Mouse (Mus musculus) c-Kit-positive CD71-positive TER-119-positive erythroid progenitor cells, embryonic 14.5 days (primary cell): ENCODE measurements around the gene Gabarap.

Experiments
- DNase-seq: peaks from one replicate; pipeline ENCODE4 v3.0.0-alpha.2; 2013; ENCODE audit warnings: low spot score

Gabarap gene

DNA sequence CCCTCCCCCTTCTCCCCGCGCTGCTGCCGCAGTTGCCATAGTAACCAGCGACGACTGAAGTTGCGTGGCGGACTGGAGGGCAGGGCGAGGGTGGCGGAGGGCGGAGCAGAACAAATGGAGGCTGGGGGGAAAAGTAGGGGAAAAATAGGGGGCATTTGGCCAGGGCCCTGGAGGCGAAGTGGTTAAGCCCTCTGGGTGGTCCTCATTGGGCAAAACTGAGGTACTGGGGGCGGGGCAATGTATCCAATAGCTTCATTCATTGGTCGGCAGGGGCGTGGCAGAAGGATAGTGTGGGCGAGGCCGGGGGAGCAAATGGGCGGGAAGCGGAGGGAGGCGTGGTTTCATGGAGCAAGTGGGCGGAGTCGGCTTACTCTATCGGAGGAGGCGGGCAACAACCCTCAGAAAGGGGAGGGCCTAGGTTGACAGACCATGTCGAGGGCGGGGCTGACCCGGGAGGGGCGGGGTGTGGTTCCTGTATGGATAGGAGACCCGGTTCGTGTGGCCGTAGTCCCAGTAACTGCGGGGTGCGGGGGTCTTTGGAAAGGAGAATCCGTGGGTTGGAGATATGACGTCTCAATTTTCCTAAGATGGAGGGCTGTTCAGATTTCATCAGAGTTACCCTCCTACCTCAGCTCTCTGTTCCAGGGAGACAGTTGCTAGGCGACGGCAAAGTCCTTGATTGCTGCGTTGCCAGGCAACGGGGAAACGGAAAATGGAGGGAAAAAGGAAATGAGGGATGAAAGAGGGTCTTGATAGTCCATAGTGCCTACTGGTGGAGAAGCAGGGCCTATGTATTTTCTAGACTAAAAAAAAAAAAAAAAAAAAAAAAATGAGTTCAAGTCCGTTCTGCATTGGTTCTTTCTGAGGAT, 30.6 kb downstream of the Gabarap start:
- DNase-seq = peak; percentile 98

DNA sequence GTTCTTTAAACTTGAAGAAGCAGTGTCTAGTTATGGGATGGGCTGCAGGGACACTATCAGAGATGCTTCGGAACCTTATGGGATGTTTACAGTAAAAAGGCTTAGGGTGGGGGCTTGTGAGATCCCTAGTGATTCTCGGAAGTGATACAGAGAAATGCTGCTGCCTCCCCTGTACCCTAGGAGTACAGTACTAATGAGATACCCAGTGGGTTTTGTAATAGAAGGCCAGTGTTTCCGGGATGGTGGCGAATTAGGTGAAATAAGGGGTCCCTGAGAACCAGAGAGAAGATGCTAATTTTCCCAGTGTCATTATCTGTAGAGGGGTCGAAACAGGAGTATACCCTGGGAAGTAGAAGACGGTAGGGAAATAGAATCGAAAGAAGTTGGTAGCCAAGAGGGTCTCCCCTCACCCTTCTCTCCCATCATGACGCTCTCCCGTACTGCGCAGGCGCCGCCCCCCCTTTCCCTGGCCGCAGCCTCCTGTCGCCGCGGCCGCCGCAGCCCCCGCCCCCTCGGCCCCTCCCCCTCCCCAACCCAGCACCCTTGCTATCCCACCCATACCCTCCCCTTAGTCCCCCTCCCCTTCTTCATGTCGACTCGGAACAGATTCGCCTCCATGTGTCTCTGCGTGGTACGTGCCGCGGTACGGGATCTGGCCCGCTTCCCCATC, 32.7 kb downstream of the Gabarap start:
- DNase-seq = no peak

DNA sequence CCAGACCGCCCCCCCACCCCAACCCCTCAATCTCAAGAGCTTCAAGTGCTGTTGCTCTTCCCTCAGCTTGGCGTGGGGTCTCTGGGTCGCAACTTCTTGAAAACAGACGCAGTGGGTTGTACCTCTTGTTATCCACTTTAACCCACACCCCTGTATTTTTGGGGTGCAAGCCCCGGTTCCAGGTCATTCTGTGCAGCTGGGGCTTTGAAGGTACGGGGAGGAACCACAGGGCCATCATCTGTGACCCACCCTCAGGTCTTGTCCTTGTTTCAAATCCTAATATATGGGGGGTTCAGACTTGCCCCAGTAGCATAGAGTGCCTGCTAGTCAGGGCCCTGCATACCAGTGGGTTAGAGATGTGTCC, 33.2 kb downstream of the Gabarap start:
- no peak for DNase-seq

DNA sequence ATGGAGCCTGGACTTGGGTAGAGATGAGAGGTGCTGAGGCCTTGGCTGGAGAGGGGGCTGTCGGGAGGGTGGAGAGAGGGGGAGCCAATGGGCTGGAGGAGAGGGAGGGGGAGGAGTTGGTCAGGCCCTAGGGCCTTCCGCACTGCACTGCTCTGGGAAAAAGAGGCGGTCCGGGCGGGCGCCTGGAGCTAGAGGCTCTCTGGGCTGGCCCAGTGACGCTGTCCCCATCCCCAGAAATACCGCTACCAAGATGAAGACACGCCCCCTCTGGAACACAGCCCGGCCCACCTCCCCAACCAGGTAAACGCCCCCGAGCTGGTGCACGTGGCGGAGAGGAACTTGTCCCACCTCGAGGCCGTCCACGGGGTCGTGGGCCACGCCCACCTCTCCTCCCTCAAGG, 35.7 kb downstream of the Gabarap start:
- no peak for DNase-seq

DNA sequence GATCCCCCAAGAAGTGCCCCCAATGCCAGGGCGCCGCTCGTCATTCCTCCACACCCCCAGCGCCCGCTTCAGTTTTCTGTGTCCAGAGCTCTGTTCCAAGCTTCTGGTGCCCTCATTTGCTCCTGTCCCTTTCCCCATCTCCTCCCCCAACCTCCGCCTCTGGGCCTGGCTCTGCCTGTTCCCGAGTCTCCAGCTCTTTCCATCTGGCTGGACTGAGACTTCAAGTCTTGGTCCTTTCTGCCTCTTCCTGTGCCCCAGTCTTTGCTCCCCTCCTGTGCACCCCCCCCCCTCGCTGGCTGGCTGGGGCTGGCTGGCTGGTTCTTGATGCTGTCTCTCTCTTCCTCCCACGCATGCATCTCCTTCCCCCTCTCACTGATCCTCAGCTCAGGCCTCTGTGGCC, 36.5 kb downstream of the Gabarap start:
- DNase-seq = no peak

DNA sequence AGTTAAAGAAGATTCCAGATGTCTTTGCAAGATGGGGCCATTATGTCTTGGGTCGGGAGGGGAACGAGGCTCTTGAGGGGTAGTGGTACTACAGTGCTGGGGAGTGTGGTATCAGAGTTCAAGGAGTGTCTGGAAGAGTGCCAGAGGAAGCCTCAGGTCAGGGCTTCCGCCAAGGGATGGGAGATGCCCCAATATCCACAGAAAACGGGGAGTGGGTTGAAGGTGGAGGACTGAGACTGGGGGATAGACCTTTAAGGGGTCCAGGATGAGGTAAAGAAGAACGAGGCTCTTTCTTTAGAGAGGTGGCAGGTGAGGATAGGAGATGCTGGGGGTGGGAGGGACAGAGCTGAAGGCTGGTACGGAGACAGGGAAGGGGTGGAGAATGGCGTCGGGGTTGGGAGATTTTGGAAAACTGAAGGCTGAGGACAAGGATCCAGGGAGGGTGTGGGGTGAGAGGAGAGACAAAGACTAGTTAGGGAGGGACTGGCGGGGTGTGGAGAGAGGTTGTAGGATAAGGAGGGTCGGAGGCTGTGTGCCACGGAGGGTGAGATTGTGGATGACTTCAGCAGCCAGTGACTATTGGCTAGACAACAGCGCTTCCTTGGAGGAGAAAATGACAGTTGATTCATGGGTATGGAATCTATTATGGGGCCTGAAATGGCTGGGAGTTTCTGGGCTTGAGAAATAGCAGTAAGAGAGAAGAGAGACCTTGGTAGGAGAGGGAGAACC, 37.6 kb downstream of the Gabarap start:
- DNase-seq = no peak

DNA sequence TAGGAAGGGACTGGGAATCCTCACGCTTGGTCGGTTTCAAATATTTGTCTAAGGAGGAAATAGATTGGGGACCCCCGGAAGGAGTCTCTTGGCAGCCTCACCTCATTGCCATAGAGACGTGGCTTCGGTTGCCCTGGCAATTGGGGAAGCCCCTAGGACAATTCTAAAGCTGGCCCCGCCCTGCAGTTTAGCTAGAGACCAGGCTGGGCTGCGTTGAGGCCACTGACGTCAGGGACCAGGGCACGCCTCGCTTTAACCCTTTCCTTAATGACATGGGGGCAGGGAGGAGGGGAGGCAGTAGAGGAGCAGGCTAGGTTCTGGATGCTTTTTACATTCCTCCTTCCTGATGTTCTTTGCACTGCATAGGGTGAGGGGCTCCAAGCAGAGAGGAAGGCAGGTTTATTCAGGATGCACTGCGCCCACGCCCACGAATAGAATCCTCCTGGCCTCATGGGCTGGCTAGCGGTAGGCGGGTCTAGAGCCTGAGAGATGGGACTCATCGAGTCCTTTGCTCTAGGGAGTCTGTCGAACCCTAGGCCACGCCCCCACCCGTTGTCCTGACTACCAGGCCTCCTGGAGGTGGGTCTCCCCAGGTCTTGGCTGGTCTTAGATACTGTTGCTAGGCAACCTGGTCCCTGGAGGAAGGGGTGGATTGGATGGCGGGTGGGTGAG, 38.3 kb downstream of the Gabarap start:
- DNase-seq = no peak

DNA sequence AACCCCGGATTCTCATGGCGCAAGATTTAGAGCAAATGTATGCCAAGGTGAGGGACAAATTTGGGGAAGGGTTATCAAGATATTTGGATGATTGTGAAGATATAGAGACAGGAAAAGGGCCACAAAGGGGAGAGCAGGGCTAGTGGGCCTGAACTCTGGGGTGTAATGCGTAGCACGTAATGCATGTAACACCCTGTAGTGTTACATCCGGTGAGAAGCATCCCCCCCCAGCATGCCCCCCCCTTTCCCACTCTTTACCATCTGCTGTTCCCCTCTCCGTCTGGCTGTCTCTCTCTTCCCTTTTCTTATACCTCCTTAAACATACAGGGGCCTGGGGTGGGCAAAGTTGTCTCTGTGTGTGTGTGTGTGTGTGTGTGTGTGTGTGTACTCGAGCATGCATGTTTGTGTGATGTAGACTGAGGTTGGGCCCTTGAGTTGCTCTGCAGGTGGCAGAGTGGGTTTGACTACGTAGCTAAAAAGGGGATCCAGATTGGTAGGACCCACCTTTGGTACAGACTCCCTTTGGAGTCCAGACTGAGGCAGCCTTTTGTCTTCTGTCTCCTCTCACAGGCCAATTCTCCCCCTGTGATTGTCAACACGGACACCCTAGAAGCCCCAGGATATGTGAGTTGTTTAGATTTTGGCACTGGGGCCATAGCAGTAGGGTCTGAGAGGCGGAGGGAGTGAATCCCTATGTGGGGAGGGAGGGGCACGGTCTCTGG, 39.0 kb downstream of the Gabarap start:
- DNase-seq = no peak

DNA sequence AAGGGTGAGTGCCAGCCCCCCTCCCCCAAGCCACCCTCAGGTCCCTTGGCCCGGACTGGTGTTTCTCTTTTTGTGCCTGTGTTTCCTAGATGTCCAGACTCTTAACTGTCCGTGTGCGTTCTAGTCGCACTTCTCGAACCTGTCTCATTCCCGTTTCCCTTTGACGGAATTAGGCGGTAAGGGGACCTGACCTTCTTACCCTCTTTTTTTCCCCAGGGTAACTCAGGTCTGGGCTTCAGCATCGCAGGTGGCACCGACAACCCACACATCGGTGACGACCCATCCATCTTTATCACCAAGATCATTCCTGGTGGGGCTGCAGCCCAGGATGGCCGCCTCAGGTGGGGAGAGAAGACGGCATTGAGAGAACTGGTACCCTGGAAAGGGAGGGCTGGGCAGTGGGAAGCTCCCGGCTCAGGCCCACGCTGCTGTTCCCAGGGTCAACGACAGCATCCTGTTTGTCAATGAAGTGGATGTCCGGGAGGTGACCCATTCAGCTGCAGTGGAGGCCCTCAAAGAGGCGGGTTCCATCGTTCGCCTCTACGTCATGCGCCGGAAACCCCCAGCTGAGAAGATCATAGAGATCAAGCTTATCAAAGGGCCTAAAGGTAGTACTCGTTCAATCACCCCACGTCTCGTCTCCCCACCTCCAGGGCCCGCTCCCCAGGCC, 39.8 kb downstream of the Gabarap start:
- no peak for DNase-seq

DNA sequence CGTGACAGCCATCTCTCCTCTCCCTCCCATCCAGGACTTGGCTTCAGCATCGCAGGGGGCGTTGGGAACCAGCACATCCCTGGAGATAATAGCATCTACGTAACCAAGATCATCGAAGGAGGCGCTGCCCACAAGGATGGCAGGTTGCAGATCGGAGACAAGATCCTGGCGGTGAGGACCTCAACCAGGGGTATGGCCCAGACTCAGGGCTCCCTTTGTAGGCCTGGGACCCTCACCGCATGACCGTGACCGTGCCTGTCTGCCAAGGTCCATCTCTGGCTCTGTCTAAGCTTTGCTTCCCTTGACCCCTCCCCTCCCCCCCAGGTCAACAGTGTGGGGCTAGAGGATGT, 40.4 kb downstream of the Gabarap start:
- DNase-seq = no peak

DNA sequence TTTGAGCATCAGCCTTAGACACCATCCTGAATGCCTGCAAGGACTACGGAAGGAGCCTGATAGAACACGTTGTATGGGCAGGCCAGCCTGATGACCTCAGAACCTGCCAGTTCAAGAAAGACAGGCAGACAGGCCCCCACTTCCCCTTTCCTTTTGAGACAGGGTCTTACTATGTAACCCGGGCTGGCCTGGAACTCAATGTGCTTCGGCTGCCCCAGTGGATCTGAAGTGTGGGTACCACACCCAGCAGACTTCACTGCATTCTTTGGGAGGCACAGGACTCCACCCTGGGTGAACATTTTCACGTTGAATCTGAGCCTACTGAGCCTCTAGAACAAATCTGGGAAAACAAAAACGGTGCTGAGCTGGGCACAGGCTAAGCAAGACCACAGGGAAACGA, 47.2 kb downstream of the Gabarap start:
- DNase-seq = no peak

DNA sequence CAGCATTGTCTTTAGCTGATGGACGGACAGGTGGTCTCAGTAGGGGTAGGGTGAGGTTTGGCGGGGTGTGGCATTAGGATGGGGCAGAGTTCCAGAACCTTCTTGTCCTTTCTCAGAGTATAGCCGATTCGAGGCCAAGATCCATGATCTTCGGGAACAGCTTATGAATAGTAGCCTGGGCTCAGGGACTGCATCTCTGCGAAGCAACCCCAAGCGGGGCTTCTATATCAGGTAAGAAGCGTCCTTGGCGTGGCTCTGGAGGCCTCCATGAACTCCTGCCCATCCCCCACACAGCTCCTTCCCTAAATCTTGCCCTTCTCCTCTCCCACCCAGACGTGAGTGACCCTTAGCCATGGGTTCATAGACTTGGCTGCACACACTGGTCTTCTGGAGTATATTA, 48.7 kb downstream of the Gabarap start:
- no peak for DNase-seq

DNA sequence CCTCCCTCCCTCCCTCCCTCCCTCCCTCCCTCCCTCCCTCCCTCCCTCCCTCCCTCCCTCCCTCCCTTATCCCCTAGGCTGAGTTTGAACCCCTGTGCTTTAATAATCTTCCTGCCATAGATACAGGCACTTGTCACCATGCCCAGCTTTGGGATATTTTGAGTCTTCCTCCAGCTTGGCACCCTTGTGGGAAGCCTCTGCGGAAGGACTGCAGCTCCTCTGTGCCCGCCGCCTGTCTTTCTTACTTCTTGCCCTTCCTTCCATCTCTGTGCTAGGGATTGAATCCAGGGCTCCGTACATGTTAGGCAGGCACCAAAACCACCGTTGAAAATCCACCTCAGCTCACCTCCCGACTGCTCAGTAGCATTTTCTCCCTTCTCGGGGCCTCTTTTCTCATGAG, 49.2 kb downstream of the Gabarap start:
- no peak for DNase-seq

DNA sequence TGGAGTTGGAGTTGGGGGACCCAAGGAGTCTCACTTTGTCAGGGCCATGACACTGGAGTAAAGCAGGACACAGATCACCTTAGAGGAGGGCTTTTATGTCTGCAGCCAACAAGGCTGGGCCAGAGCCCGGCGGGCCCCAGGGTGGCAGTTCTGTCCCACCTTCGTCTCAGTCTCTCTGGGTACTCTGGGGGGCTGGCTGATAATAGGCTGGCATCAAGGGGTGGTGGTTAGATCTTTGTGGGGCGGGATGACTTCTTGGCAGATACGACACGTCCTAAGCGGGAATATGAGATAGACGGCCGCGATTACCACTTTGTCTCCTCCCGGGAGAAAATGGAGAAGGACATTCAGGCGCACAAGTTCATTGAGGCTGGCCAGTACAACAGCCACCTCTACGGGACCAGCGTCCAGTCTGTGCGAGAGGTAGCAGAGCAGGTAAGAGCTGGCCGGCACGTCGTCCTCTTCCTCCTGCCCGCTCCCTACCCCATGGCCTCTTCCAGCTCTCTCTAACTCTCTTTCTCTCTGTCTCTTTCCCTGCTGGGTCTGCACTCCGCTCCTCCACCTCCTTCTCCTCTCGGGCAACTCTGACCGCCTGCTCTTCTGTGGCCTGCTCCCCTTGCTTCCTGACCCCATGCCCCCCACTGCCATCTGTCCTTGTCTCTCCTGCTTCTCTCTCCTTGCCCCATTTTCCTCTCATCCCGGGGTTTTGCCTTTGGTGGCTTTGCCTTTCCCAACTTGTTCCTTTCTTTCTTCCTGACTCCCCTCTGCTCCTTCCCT, 51.6 kb downstream of the Gabarap start:
- no peak for DNase-seq

DNA sequence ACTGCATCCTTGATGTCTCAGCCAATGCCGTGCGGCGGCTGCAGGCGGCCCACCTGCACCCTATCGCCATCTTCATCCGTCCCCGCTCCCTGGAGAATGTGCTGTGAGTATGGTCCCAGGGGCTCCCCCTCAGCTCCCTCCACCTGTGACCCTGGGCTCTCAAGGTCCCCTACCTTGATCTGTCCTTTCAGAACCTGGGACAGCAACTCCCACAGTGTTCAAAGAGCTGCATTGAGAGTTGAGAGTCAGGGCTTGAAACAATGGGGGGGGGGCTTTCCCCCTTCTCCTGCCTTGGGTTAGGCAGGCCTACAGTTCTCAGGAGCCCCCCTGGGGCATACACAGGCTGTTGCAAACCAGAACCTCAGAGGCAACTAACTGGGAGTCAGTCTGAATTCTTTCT, 52.7 kb downstream of the Gabarap start:
- no peak for DNase-seq
